Comparison of ENCODE assay signal across 30 mouse cellular contexts in genomic region chr5:145004495-145004894, GRCm38 (mm10). TPM values are rescaled to one million over a fixed set of nuclear protein-coding genes. Genes with fewer than 3 reads are reported as not detected.
DNase-seq lines count a peak whose midpoint lies in the region; ATAC-seq and TF ChIP-seq lines count a peak whose summit lies in the region.
"Had no signal": no experiment of that assay in that cellular context is flagged by ENCODE, and none has a peak within 500 bp of the region (broad histone marks: within the 10 kb centered on the region; RNA-seq: fewer than 3 reads in every experiment).

No protein-coding gene starts in this region.

- no peaks in the 10 kb centered on the region for H3K9me3 ChIP-seq in heart, embryonic 15.5 days (replicated peaks)
- no peaks in the 10 kb centered on the region for H3K9me3 ChIP-seq in intestine, embryonic 15.5 days
- no peaks in the 10 kb centered on the region for H3K9me3 ChIP-seq in liver, embryonic 13.5 days (replicated peaks)
- H3K9me3 ChIP-seq in stomach, postnatal 0 days (ENCODE audit: control insufficient read depth, low read length) = no peaks in the 10 kb centered on the region
- H3K9me3 ChIP-seq: embryonic facial prominence, embryonic 13.5 days; forebrain, embryonic 12.5 days; hindbrain, embryonic 13.5 days; kidney, embryonic 15.5 days; limb, embryonic 12.5 days; megakaryocyte, embryonic 14.5 days; midbrain, embryonic 13.5 days had no signal

- H3K4me3 ChIP-seq in heart, embryonic 15.5 days = no peak overlapping the region
- H3K4me3 ChIP-seq in intestine, embryonic 15.5 days (replicated peaks) = no peak overlapping the region
- no peak overlapping the region for H3K4me3 ChIP-seq in liver, embryonic 13.5 days (replicated peaks)
- no peak overlapping the region for H3K4me3 ChIP-seq in stomach, postnatal 0 days (ENCODE audit: low read depth, low read length)
- H3K4me3 ChIP-seq: embryonic facial prominence, embryonic 13.5 days; erythroblast, embryonic 14.5 days; forebrain, embryonic 12.5 days; hindbrain, embryonic 13.5 days; kidney, embryonic 15.5 days; limb, embryonic 12.5 days; megakaryocyte, embryonic 14.5 days; midbrain, embryonic 13.5 days had no signal

- DNase-seq in heart, adult 18-20 months = no peak
- DNase-seq in liver, embryonic 13.5 days = no peak
- DNase-seq in stomach, postnatal 0 days (ENCODE audit: low spot score) = no peak
- no peak for DNase-seq in kidney, adult 9 months
- DNase-seq in adrenal gland, adult (ENCODE audit: inconsistent age in 2 of 2, low spot score in 1 of 2) = no peak
- DNase-seq: adrenal gland, postnatal 14 days; cerebellum, adult 8-10 months; cerebellum, postnatal 36 days; embryo, embryonic 11 days; kidney, postnatal 36 days; lung, adult 2 months; thymus, postnatal 14 days had no signal

- 41% methylated on average over 9 of the region's 9 CpGs for WGBS in heart, embryonic 15.5 days
- 61% methylated on average over 9 of the region's 9 CpGs for WGBS in intestine, embryonic 15.5 days
- 47% methylated on average over 9 of the region's 9 CpGs for WGBS in liver, embryonic 13.5 days (ENCODE audit: insufficient replicate concordance)
- WGBS in stomach, postnatal 0 days = 64% methylated on average over 9 of the region's 9 CpGs

- no peaks in the 10 kb centered on the region for H3K27me3 ChIP-seq in heart, embryonic 15.5 days
- H3K27me3 ChIP-seq in intestine, embryonic 15.5 days (replicated peaks) = no peaks in the 10 kb centered on the region
- no peaks in the 10 kb centered on the region for H3K27me3 ChIP-seq in liver, embryonic 13.5 days
- H3K27me3 ChIP-seq in stomach, postnatal 0 days (ENCODE audit: control insufficient read depth, insufficient read depth, low read length) = no peaks in the 10 kb centered on the region
- H3K27me3 ChIP-seq: embryonic facial prominence, embryonic 13.5 days; forebrain, embryonic 12.5 days; hindbrain, embryonic 13.5 days; kidney, embryonic 15.5 days; limb, embryonic 12.5 days; midbrain, embryonic 13.5 days had no signal

- no peak for TF ChIP-seq EP300 in stomach, postnatal 0 days (optimal IDR thresholded peaks at IDR 0.05)

- no peak overlapping the region for H3K9ac ChIP-seq in heart, embryonic 15.5 days
- H3K9ac ChIP-seq in intestine, embryonic 15.5 days = no peak overlapping the region
- H3K9ac ChIP-seq in liver, embryonic 13.5 days = no peak overlapping the region
- H3K9ac ChIP-seq in stomach, postnatal 0 days (ENCODE audit: low read length) = no peak overlapping the region
- H3K9ac ChIP-seq: embryonic facial prominence, embryonic 13.5 days; forebrain, embryonic 12.5 days; hindbrain, embryonic 13.5 days; kidney, embryonic 15.5 days; limb, embryonic 12.5 days; midbrain, embryonic 13.5 days had no signal

- TF ChIP-seq CTCF in stomach, postnatal 0 days (IDR thresholded peaks at IDR 0.05; ENCODE audit: low read depth) = no peak

- peaks cover 3% of the 10 kb centered on the region; the same call in 1 of the 2 replicates for H3K4me1 ChIP-seq in heart, embryonic 15.5 days (replicated peaks)
- H3K4me1 ChIP-seq in intestine, embryonic 15.5 days (replicated peaks) = no peaks in the 10 kb centered on the region
- H3K4me1 ChIP-seq in liver, embryonic 13.5 days (replicated peaks) = peaks cover 5% of the 10 kb centered on the region; the same call in 1 of the 2 replicates
- H3K4me1 ChIP-seq in stomach, postnatal 0 days (replicated peaks; ENCODE audit: control insufficient read depth, insufficient read depth) = no peaks in the 10 kb centered on the region
- H3K4me1 ChIP-seq: embryonic facial prominence, embryonic 13.5 days; forebrain, embryonic 12.5 days; hindbrain, embryonic 13.5 days; kidney, embryonic 15.5 days; limb, embryonic 12.5 days; midbrain, embryonic 13.5 days had no signal

- no peak overlapping the region for H3K4me2 ChIP-seq in heart, embryonic 15.5 days
- no peak overlapping the region for H3K4me2 ChIP-seq in intestine, embryonic 15.5 days (replicated peaks)
- H3K4me2 ChIP-seq in liver, embryonic 13.5 days = no peak overlapping the region
- no peak overlapping the region for H3K4me2 ChIP-seq in stomach, postnatal 0 days (replicated peaks; ENCODE audit: low read depth)
- H3K4me2 ChIP-seq: embryonic facial prominence, embryonic 13.5 days; forebrain, embryonic 12.5 days; hindbrain, embryonic 13.5 days; kidney, embryonic 15.5 days; limb, embryonic 12.5 days; midbrain, embryonic 13.5 days had no signal

- 0 out of 2 replicates have a peak, but pooled peaks have one; percentile 27 for ATAC-seq in heart, embryonic 15.5 days (replicated peaks; ENCODE audit: insufficient number of reproducible peaks, insufficient read depth, low FRiP score, low read depth)
- ATAC-seq in intestine, embryonic 15.5 days = peak; percentile 89
- ATAC-seq in liver, embryonic 13.5 days (ENCODE audit: low read depth) = peak; percentile 74
- ATAC-seq in stomach, postnatal 0 days (ENCODE audit: low FRiP score, low TSS enrichment) = peak; percentile 45; the same call in 1 of the 2 replicates
- ATAC-seq: midbrain, embryonic 13.5 days had no signal

- H3K36me3 ChIP-seq in heart, embryonic 15.5 days = no peaks in the 10 kb centered on the region
- H3K36me3 ChIP-seq in intestine, embryonic 15.5 days = no peaks in the 10 kb centered on the region
- H3K36me3 ChIP-seq in liver, embryonic 13.5 days = no peaks in the 10 kb centered on the region
- H3K36me3 ChIP-seq in stomach, postnatal 0 days (ENCODE audit: control insufficient read depth, insufficient read depth, low read length) = no peaks in the 10 kb centered on the region
- H3K36me3 ChIP-seq: embryonic facial prominence, embryonic 13.5 days; forebrain, embryonic 12.5 days; hindbrain, embryonic 13.5 days; kidney, embryonic 15.5 days; limb, embryonic 12.5 days; midbrain, embryonic 13.5 days had no signal

- H3K27ac ChIP-seq in heart, embryonic 15.5 days = no peak overlapping the region
- no peak overlapping the region for H3K27ac ChIP-seq in intestine, embryonic 15.5 days
- H3K27ac ChIP-seq in liver, embryonic 13.5 days = no peak overlapping the region
- H3K27ac ChIP-seq in stomach, postnatal 0 days (replicated peaks) = no peak overlapping the region
- H3K27ac ChIP-seq: embryonic facial prominence, embryonic 13.5 days; forebrain, embryonic 12.5 days; hindbrain, embryonic 13.5 days; kidney, embryonic 15.5 days; limb, embryonic 12.5 days; midbrain, embryonic 13.5 days had no signal

RNA-seq across cellular contexts. Expression of gene Gm4871, which starts 28.1 kb away (rescaled TPM):
- polyA plus RNA-seq in heart, embryonic 15.5 days (2015; fragmentation: Nextera tagmentation; extraction: Ambion mirVana) = not detected in 2 replicates
- not detected for total RNA-seq in heart, adult 18-20 months (2021)
- polyA plus RNA-seq in intestine, embryonic 15.5 days (2015; fragmentation: Nextera tagmentation; extraction: Ambion mirVana) = not detected in 2 replicates
- not detected in 2 replicates for polyA plus RNA-seq in liver, embryonic 13.5 days (2015; fragmentation: Nextera tagmentation; extraction: Ambion mirVana)
- polyA plus RNA-seq in stomach, postnatal 0 days (2015; fragmentation: Nextera tagmentation; extraction: Ambion mirVana) = not detected in 2 replicates
- total RNA-seq: adrenal gland, postnatal 14 days; gastrocnemius, adult 18-20 months; heart, postnatal 10 days; layer of hippocampus, adult 8-10 months; left cerebral cortex, postnatal 14 days had no signal
- polyA plus RNA-seq: C2C12; embryonic facial prominence, embryonic 13.5 days; erythroblast, embryonic 14.5 days; forebrain, embryonic 12.5 days; gonadal fat pad, adult 2 months; hindbrain, embryonic 13.5 days; kidney, embryonic 15.5 days; limb, embryonic 12.5 days; lung, adult 2 months; midbrain, embryonic 13.5 days; neural tube, embryonic 11.5 days; small intestine, adult 2 months had no signal

RNA-seq across cellular contexts. Expression of gene 1700018F24Rik, which starts 38.3 kb away (rescaled TPM):
- polyA plus RNA-seq in heart, embryonic 15.5 days (2015; fragmentation: Nextera tagmentation; extraction: Ambion mirVana) = not detected in 2 replicates
- total RNA-seq in heart, adult 18-20 months (2021) = not detected
- polyA plus RNA-seq in intestine, embryonic 15.5 days (2015; fragmentation: Nextera tagmentation; extraction: Ambion mirVana) = not detected in 2 replicates
- not detected in 2 replicates for polyA plus RNA-seq in liver, embryonic 13.5 days (2015; fragmentation: Nextera tagmentation; extraction: Ambion mirVana)
- not detected in 2 replicates for polyA plus RNA-seq in stomach, postnatal 0 days (2015; fragmentation: Nextera tagmentation; extraction: Ambion mirVana)
- total RNA-seq: adrenal gland, postnatal 14 days; gastrocnemius, adult 18-20 months; heart, postnatal 10 days; layer of hippocampus, adult 8-10 months; left cerebral cortex, postnatal 14 days had no signal
- polyA plus RNA-seq: C2C12; embryonic facial prominence, embryonic 13.5 days; erythroblast, embryonic 14.5 days; forebrain, embryonic 12.5 days; gonadal fat pad, adult 2 months; hindbrain, embryonic 13.5 days; kidney, embryonic 15.5 days; limb, embryonic 12.5 days; lung, adult 2 months; midbrain, embryonic 13.5 days; neural tube, embryonic 11.5 days; small intestine, adult 2 months had no signal

RNA-seq across cellular contexts. Expression of gene Smurf1, which starts 38.8 kb away (rescaled TPM):
- 11.3 and 13.8 TPM in 2 replicates for polyA plus RNA-seq in heart, embryonic 15.5 days (2015; fragmentation: Nextera tagmentation; extraction: Ambion mirVana)
- total RNA-seq in heart, adult 18-20 months (2021) = 10 to 100 TPM; 27.6 to 36.2 TPM
- 10.7 and 11.5 TPM in 2 replicates for polyA plus RNA-seq in intestine, embryonic 15.5 days (2015; fragmentation: Nextera tagmentation; extraction: Ambion mirVana)
- 2.0 and 2.1 TPM in 2 replicates for polyA plus RNA-seq in liver, embryonic 13.5 days (2015; fragmentation: Nextera tagmentation; extraction: Ambion mirVana)
- 11.2 and 11.6 TPM in 2 replicates for polyA plus RNA-seq in stomach, postnatal 0 days (2015; fragmentation: Nextera tagmentation; extraction: Ambion mirVana)

Comparison
In these comparisons a context has a peak if more than half of its experiments do, and no peak if none do; other contexts are left out.
1. ATAC-seq: peak in every context shown above with its lines; median percentile 89 in intestine, embryonic 15.5 days; 74 in liver, embryonic 13.5 days; 45 in stomach, postnatal 0 days; 27 in heart, embryonic 15.5 days.